Mouse (Mus musculus) kidney, postnatal 14 days (tissue): ENCODE data around the gene Magoh.

Experiments
- DNase-seq: peaks from one replicate; pipeline ENCODE4 v3.0.0; 2022; ENCODE audit warnings: mixed read lengths

Gene Magoh

GRCm38 (mm10) chr4:107879254-107880050 lies at the start of gene Magoh:
Gene Magoh (plus strand): TSS chr4:107879755.
- peak; percentile 98 for DNase-seq

GRCm38 (mm10) chr4:107830189-107830588 lies 49.4 kb upstream of the Magoh start:
- no peak for DNase-seq

- DNase-seq: no peak
Measured at GRCm38 (mm10) chr4:107830821-107831221, 48.7 kb upstream of the Magoh start.

DNA sequence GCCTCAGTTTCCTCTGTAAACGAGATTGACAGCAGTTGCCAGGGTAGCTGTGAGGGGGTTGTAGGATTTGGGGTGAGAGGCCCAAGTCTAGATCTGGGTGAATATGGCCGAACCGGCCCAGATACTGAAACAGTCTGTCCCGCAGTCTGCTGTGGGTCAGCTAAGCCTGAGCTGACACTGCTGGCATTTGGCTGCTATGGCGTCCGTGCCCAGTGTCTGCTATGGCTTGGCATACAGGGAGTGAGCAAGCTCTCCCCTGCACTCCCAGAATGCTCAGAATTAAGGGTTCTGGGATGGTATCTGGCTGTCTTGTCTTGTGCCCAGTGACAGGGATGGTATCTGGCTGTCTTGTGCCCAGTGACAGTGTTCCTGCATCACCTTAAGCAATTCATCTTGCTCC lies 47.9 kb upstream of the Magoh start:
- DNase-seq: no peak

- no peak for DNase-seq
Measured at GRCm38 (mm10) chr4:107833525-107833924, 46.0 kb upstream of the Magoh start.

GRCm38 (mm10) chr4:107834643-107835314 lies 44.8 kb upstream of the Magoh start:
- peak; percentile 27 for DNase-seq

DNA sequence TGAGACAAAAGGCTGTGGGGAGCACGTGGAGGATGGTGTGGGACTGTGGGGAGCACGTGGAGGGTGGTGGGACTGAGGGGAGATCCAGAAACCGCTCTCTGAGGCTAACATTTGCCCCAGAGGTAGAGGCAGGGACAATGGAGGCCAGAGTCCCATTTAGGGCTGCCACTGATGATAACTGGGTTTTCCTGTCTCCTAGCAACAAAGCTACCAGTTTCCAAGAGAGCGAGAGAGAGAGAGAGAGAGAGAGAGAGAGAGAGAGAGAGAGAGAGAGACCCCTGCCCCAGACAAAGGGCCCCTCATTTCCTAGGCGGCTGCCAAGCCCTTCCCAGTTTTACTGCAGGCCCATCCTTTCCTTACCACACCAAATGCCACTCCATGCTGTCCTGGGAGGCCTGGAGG lies 44.0 kb upstream of the Magoh start:
- no peak for DNase-seq

- DNase-seq: peak; percentile 54
Measured at GRCm38 (mm10) chr4:107836758-107837157, 42.8 kb upstream of the Magoh start.

GRCm38 (mm10) chr4:107837910-107838309 lies 41.6 kb upstream of the Magoh start:
- no peak for DNase-seq

- DNase-seq: no peak
Measured at GRCm38 (mm10) chr4:107843687-107844086, 35.9 kb upstream of the Magoh start.

GRCm38 (mm10) chr4:107844971-107845370 lies 34.6 kb upstream of the Magoh start:
- peak; percentile 68 for DNase-seq

- no peak for DNase-seq
Measured at GRCm38 (mm10) chr4:107846795-107847194, 32.8 kb upstream of the Magoh start.

GRCm38 (mm10) chr4:107848546-107848945 lies 31.0 kb upstream of the Magoh start:
- no peak for DNase-seq

- DNase-seq: no peak
Measured at GRCm38 (mm10) chr4:107849621-107850020, 29.9 kb upstream of the Magoh start.

- DNase-seq: peak; percentile 41
Measured at GRCm38 (mm10) chr4:107850091-107850490, 29.5 kb upstream of the Magoh start.

GRCm38 (mm10) chr4:107853333-107853732 lies 26.2 kb upstream of the Magoh start:
- DNase-seq: no peak

DNA sequence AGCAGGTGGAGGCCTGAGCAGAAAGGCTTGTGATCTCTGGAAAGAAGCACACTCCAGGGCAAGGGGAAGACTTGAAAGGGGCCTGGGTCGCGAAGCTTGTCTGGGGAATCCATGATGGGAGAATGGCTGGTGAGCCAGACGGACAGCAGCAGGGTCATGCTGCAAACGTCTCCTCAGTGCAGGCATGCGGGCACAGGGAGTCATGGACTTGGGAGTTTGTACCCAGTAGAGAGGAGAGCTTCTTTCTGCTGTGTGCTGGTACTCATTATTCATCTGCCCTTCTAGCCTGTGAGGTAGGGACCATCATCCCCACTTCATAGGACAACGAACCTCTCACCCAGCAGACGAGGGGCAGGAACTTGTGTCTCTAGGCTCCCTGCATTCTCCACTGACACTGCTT lies 25.7 kb upstream of the Magoh start:
- peak; percentile 33 for DNase-seq

DNA sequence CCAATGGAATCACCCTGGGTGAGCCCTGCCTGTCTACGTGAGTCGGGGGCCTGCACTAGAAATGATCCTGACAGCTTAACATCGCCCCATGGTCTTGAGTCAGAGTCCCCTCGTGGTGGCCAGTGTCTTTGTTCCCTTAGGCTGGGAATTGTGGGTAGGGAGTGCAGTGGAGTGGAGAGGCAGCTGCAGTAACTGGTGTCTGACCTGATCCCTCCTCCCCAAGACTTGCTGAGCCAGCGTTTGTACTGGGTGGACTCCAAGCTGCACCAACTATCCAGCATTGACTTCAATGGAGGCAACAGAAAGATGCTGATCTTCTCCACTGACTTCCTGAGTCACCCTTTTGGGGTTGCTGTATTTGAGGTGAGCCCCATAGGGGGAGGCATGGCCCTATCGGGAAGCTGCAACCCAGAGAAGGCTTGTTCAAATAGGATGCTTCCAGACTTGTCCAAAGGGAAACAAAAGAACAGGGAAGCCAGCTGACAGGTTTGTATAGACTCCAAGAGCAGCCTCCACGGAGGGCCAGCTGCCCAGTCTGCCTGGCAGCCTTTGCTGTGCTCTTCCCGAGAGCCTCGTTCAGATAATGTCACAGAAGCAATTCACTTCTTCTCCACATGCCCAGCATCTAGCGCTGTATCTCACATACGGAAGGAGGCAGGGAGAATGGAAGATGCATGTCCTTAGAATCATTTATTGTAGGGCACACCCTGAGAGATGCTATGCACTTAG lies 22.4 kb upstream of the Magoh start:
- DNase-seq: no peak

GRCm38 (mm10) chr4:107858995-107859394 lies 20.6 kb upstream of the Magoh start:
- DNase-seq: no peak

DNA sequence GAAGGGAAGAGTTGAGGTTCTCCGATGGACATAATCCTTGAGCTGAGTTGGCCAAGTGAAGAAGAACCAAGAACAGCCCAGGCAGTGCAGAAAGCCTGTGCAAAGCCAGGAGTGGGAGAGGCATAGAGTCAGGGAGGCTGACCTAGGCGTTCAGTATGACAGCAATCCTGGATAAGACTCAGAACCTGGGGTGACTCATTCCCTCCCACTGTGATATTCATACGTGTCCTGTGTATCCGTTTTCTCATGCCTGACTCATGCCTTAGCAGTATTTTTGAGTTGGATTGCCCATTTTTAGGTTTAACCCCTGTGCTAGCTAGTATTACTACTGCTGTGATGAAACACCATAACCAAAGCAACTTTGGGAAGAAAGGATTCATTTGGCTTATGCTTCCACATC lies 14.7 kb upstream of the Magoh start:
- DNase-seq: no peak

GRCm38 (mm10) chr4:107881631-107882030 lies 2.1 kb downstream of the Magoh start:
- no peak for DNase-seq

GRCm38 (mm10) chr4:107886371-107886770 lies 6.8 kb downstream of the Magoh start:
- no peak for DNase-seq

- no peak for DNase-seq
Measured at GRCm38 (mm10) chr4:107889385-107889730, 9.8 kb downstream of the Magoh start.
